Mouse (Mus musculus) ES-Bruce4 (cell line): ENCODE data around the gene Adgrg6.

Experiments
- CTCF ChIP-seq: IDR thresholded peaks from one replicate; pipeline ENCODE4 v1.8.1; 2011; ENCODE audit warnings: low read depth, low read length
- EP300 ChIP-seq: IDR thresholded peaks from 2 replicates; pipeline ENCODE4 v1.6.1; 2011; ENCODE audit warnings: low read depth, low read length; ENCODE audit not compliant: insufficient read depth
- POLR2A ChIP-seq: IDR thresholded peaks from one replicate; pipeline ENCODE4 v1.8.1; 2011; ENCODE audit warnings: low read length; ENCODE audit not compliant: insufficient read depth

- TF ChIP-seq CTCF, result no peak
- no peak for TF ChIP-seq POLR2A
- no peak for TF ChIP-seq EP300
These were observed 53.6 kb downstream of the Adgrg6 start for GRCm38 (mm10) chr10:14491838-14492237.
